Mouse (Mus musculus) monocyte, adult 5-6 weeks (primary cell): ENCODE measurements around the gene Tab3. TPM values are rescaled to one million over a fixed set of nuclear protein-coding genes. Genes with fewer than 3 reads are reported as not detected.

ENCODE experiments used
- ATAC-seq: fragments of 153-309, 156-312 bp; replicated peaks from 2 replicates; pipeline ENCODE4 v1.8.0; 2017; ENCODE audit warnings: mild to moderate bottlenecking; ENCODE audit not compliant: low TSS enrichment, insufficient number of reproducible peaks, severe bottlenecking, poor library complexity, low FRiP score
- total RNA-seq: library from RNA; stranded (forward); fragments of 200-1000, 200-491, 200-594 nt; gene quantifications from 3 replicates; pipeline ENCODE4 v1.2.3, GENCODE M21; 2017

The Tab3 gene
- 10.9 to 11.7 TPM (median 11.0 TPM) in 3 replicates for total RNA-seq

GRCm38 (mm10) chrX:85573532-85574181 is at the start of gene Tab3:
Gene Tab3 (plus strand): TSS chrX:85574022.
- peak; percentile 98 for ATAC-seq

- ATAC-seq = no peak
Measured at GRCm38 (mm10) chrX:85525545-85525944, 48.3 kb upstream of the Tab3 start.

GRCm38 (mm10) chrX:85526263-85527019 is 47.4 kb upstream of the Tab3 start:
- ATAC-seq = no peak

- no peak for ATAC-seq
Measured at GRCm38 (mm10) chrX:85558931-85559330, 14.9 kb upstream of the Tab3 start.

- ATAC-seq = no peak
Measured at GRCm38 (mm10) chrX:85566256-85566655, 7.6 kb upstream of the Tab3 start.

GRCm38 (mm10) chrX:85574182-85574541 is 340 bp downstream of the Tab3 start:
- ATAC-seq = no peak

- ATAC-seq = no peak
Measured at GRCm38 (mm10) chrX:85576310-85576709, 2.5 kb downstream of the Tab3 start.

- ATAC-seq = no peak
Measured at GRCm38 (mm10) chrX:85580768-85581167, 6.9 kb downstream of the Tab3 start.

- no peak for ATAC-seq
Measured at GRCm38 (mm10) chrX:85582517-85582916, 8.7 kb downstream of the Tab3 start.

GRCm38 (mm10) chrX:85585575-85585974 is 11.8 kb downstream of the Tab3 start:
- no peak for ATAC-seq

GRCm38 (mm10) chrX:85614701-85615100 is 40.9 kb downstream of the Tab3 start:
- ATAC-seq = no peak

GRCm38 (mm10) chrX:85646204-85646777 is 72.5 kb downstream of the Tab3 start:
- no peak for ATAC-seq

- no peak for ATAC-seq
Measured at GRCm38 (mm10) chrX:85676808-85677207, 103.0 kb downstream of the Tab3 start.

GRCm38 (mm10) chrX:85682125-85682524 is 108.3 kb downstream of the Tab3 start:
- ATAC-seq = no peak

GRCm38 (mm10) chrX:85683723-85684122 is 109.9 kb downstream of the Tab3 start:
- no peak for ATAC-seq

Other genes starting within 250 kb of the Tab3 start
- gene Gk, start 202.8 kb downstream of the Tab3 start, total RNA-seq = 40.1 to 64.3 TPM (median 52.2 TPM) in 3 replicates